Mouse (Mus musculus): ENCODE measurements around the gene Acsbg1.

GRCm38 (mm10) chr9:54583712-54584111, 78.0 kb downstream of the Acsbg1 start:
- TF ChIP-seq CTCF (IDR thresholded peaks at IDR 0.05; ENCODE audit: low read depth) (no peak), EP300 (IDR thresholded peaks at IDR 0.05; ENCODE audit: low read depth) (no peak)

All from heart, postnatal 0 days (tissue).